Mouse (Mus musculus) cerebellum, adult 2 months (tissue): ENCODE measurements around the gene Brinp2.
A peak's percentile ranks its signal among the peaks of the same experiment; 100 is the strongest.

Experiments used
- CTCF ChIP-seq: fragments of 200-500 bp; IDR thresholded peaks from 2 replicates; pipeline ENCODE4 v1.5.1; 2011; ENCODE audit warnings: low read depth, mild to moderate bottlenecking, control low read depth, low read length, moderate library complexity, borderline replicate concordance; ENCODE audit not compliant: insufficient read depth
- POLR2A ChIP-seq: fragments of 200-500 bp; IDR thresholded peaks from 2 replicates; pipeline ENCODE4 v1.6.1; 2011; ENCODE audit warnings: low read length, control low read depth, borderline replicate concordance; ENCODE audit not compliant: insufficient read depth

GRCm38 (mm10) chr1:158355177-158356050 lies 712 bp downstream of the Brinp2 start:
- TF ChIP-seq CTCF (peak; percentile 37; the same call in 1 of the 2 replicates), POLR2A (no peak)
